Mouse (Mus musculus): ENCODE results near the gene Nkpd1. TPM values are rescaled to one million over a fixed set of nuclear protein-coding genes. Genes with fewer than 3 reads are reported as not detected.

The Nkpd1 gene
- polyA plus RNA-seq, 1 experiment from 2014 or later = 0.16 TPM

GRCm38 (mm10) chr7:19573776-19574140, 56.1 kb downstream of the Nkpd1 start:
- Histone ChIP-seq H3K9ac (ENCODE audit: low read length) (peak overlapping the region; percentile 91), H3K4me2 (ENCODE audit: low read depth, low read length) (peak overlapping the region; percentile 78), H3K9me3 (ENCODE audit: control insufficient read depth, low read length) (no peaks in the 10 kb centered on the region), H3K27me3 (ENCODE audit: control insufficient read depth, insufficient read depth, low read depth, low read length) (peaks cover 19% of the 10 kb centered on the region), H3K4me3 (ENCODE audit: low read length) (peak overlapping the region; percentile 92), H3K36me3 (ENCODE audit: control insufficient read depth, insufficient read depth, low read length) (peaks cover 13% of the 10 kb centered on the region), H3K27ac (ENCODE audit: low read length) (peak overlapping the region; percentile 93), H3K4me1 (replicated peaks; ENCODE audit: control insufficient read depth, insufficient read depth, low read length) (peaks cover 25% of the 10 kb centered on the region)
- 14% methylated on average over 16 of the region's 16 CpGs for WGBS
- ATAC-seq (ENCODE audit: low read depth) = peak; percentile 13; the same call in 1 of the 2 replicates

Other genes with a start within 250 kb of the Nkpd1 start
- 103 and 105 TPM in 2 replicates for gene Vasp, start 246.0 kb upstream of the Nkpd1 start, polyA plus RNA-seq (2015; fragmentation: Nextera tagmentation; extraction: Ambion mirVana)
- not detected in 2 replicates for gene Ppm1n, start 237.8 kb upstream of the Nkpd1 start, polyA plus RNA-seq (2015; fragmentation: Nextera tagmentation; extraction: Ambion mirVana)
- gene Rtn2, start 235.2 kb upstream of the Nkpd1 start, polyA plus RNA-seq (2015; fragmentation: Nextera tagmentation; extraction: Ambion mirVana) = 13.8 and 17.5 TPM in 2 replicates
- 0.20 and 0.31 TPM in 2 replicates for gene Fosb, start 207.8 kb upstream of the Nkpd1 start, polyA plus RNA-seq (2015; fragmentation: Nextera tagmentation; extraction: Ambion mirVana)
- gene Ercc1, start 173.1 kb upstream of the Nkpd1 start, polyA plus RNA-seq (2015; fragmentation: Nextera tagmentation; extraction: Ambion mirVana) = 79.9 and 82.5 TPM in 2 replicates
- 17.2 and 17.3 TPM in 2 replicates for gene Cd3eap, start 158.4 kb upstream of the Nkpd1 start, polyA plus RNA-seq (2015; fragmentation: Nextera tagmentation; extraction: Ambion mirVana)
- gene Ppp1r13l, start 158.1 kb upstream of the Nkpd1 start, polyA plus RNA-seq (2015; fragmentation: Nextera tagmentation; extraction: Ambion mirVana) = 4.9 TPM in 2 replicates
- 15.9 and 17.4 TPM in 2 replicates for gene Ercc2, start 135.8 kb upstream of the Nkpd1 start, polyA plus RNA-seq (2015; fragmentation: Nextera tagmentation; extraction: Ambion mirVana)
- gene Klc3, start 113.7 kb upstream of the Nkpd1 start, polyA plus RNA-seq (2015; fragmentation: Nextera tagmentation; extraction: Ambion mirVana) = 17.5 and 19.7 TPM in 2 replicates
- gene Ckm, start 113.1 kb upstream of the Nkpd1 start, polyA plus RNA-seq (2015; fragmentation: Nextera tagmentation; extraction: Ambion mirVana) = 78.9 and 137 TPM in 2 replicates
- 5.2 TPM in 2 replicates for gene Mark4, start 59.0 kb upstream of the Nkpd1 start, polyA plus RNA-seq (2015; fragmentation: Nextera tagmentation; extraction: Ambion mirVana)
- gene Exoc3l2, start 54.5 kb upstream of the Nkpd1 start, polyA plus RNA-seq (2015; fragmentation: Nextera tagmentation; extraction: Ambion mirVana) = 0.72 and 1.1 TPM in 2 replicates
- 1.4 TPM in 2 replicates for gene Bloc1s3, start 9.5 kb upstream of the Nkpd1 start, polyA plus RNA-seq (2015; fragmentation: Nextera tagmentation; extraction: Ambion mirVana)
- gene Trappc6a, start 9.4 kb upstream of the Nkpd1 start, polyA plus RNA-seq (2015; fragmentation: Nextera tagmentation; extraction: Ambion mirVana) = 104 and 111 TPM in 2 replicates
- 18.3 and 21.4 TPM in 2 replicates for gene Ppp1r37, start 45.2 kb downstream of the Nkpd1 start, polyA plus RNA-seq (2015; fragmentation: Nextera tagmentation; extraction: Ambion mirVana)
- 0.40 and 0.57 TPM in 2 replicates for gene Zfp296, start 59.4 kb downstream of the Nkpd1 start, polyA plus RNA-seq (2015; fragmentation: Nextera tagmentation; extraction: Ambion mirVana)
- 156 and 170 TPM in 2 replicates for gene Gemin7, start 59.8 kb downstream of the Nkpd1 start, polyA plus RNA-seq (2015; fragmentation: Nextera tagmentation; extraction: Ambion mirVana)
- gene Clasrp, start 86.6 kb downstream of the Nkpd1 start, polyA plus RNA-seq (2015; fragmentation: Nextera tagmentation; extraction: Ambion mirVana) = 41.4 and 43.5 TPM in 2 replicates
- 8.9 and 9.7 TPM in 2 replicates for gene Relb, start 111.6 kb downstream of the Nkpd1 start, polyA plus RNA-seq (2015; fragmentation: Nextera tagmentation; extraction: Ambion mirVana)
- gene Clptm1, start 147.2 kb downstream of the Nkpd1 start, polyA plus RNA-seq (2015; fragmentation: Nextera tagmentation; extraction: Ambion mirVana) = 70.3 and 73.5 TPM in 2 replicates
- 3.3 and 20.9 TPM in 2 replicates for gene Apoc2, start 160.1 kb downstream of the Nkpd1 start, polyA plus RNA-seq (2015; fragmentation: Nextera tagmentation; extraction: Ambion mirVana)
- not detected in 2 replicates for gene Gm44805, start 163.6 kb downstream of the Nkpd1 start, polyA plus RNA-seq (2015; fragmentation: Nextera tagmentation; extraction: Ambion mirVana)
- 0.34 and 6.1 TPM in 2 replicates for gene Apoc4, start 163.6 kb downstream of the Nkpd1 start, polyA plus RNA-seq (2015; fragmentation: Nextera tagmentation; extraction: Ambion mirVana)
- gene Apoc1, start 174.8 kb downstream of the Nkpd1 start, polyA plus RNA-seq (2015; fragmentation: Nextera tagmentation; extraction: Ambion mirVana) = 28.4 and 34.9 TPM in 2 replicates
- 470 and 554 TPM in 2 replicates for gene Apoe, start 181.3 kb downstream of the Nkpd1 start, polyA plus RNA-seq (2015; fragmentation: Nextera tagmentation; extraction: Ambion mirVana)
- gene Tomm40, start 197.6 kb downstream of the Nkpd1 start, polyA plus RNA-seq (2015; fragmentation: Nextera tagmentation; extraction: Ambion mirVana) = 82.0 and 87.4 TPM in 2 replicates
- 128 and 131 TPM in 2 replicates for gene Nectin2, start 232.6 kb downstream of the Nkpd1 start, polyA plus RNA-seq (2015; fragmentation: Nextera tagmentation; extraction: Ambion mirVana)

Data from lung, embryonic 16.5 days (tissue).